Mouse (Mus musculus) kidney, postnatal 0 days (tissue): ENCODE data around the gene Wasf3. TPM values are rescaled to one million over a fixed set of nuclear protein-coding genes. Genes with fewer than 3 reads are reported as not detected.
"Not testable (repeated sequence)": the region's sequence is repeated elsewhere in the genome, so short reads cannot be mapped to it uniquely, and the experiment has no call there.

Source experiments
- ATAC-seq: fragments of 200-750 bp; cut with Nextera tagmentation; replicated peaks from 2 replicates; pipeline ENCODE4 v1.8.0; 2017; ENCODE audit warnings: low read depth, moderate number of reproducible peaks, moderate TSS enrichment, moderate library complexity; ENCODE audit not compliant: low FRiP score
- DNase-seq: peaks from one replicate; pipeline ENCODE4 v3.0.0-alpha.2; 2016; ENCODE audit warnings: low spot score
- H3K27ac ChIP-seq: fragments of 300-500 bp; sonication (generic); 2 replicates; pipeline ENCODE4 v1.5.1; 2014; ENCODE audit warnings: mild to moderate bottlenecking
- H3K27me3 ChIP-seq: fragments of 300-500 bp; sonication (generic); 2 replicates; pipeline ENCODE4 v1.6.1; 2014; ENCODE audit warnings: low read length, mixed read lengths; ENCODE audit not compliant: insufficient read depth
- H3K36me3 ChIP-seq: fragments of 300-500 bp; sonication (generic); 2 replicates; pipeline ENCODE4 v1.6.1; 2014; ENCODE audit warnings: low read length, mixed read lengths; ENCODE audit not compliant: insufficient read depth
- H3K4me1 ChIP-seq: fragments of 300-500 bp; sonication (generic); replicated peaks from 2 replicates; pipeline ENCODE4 v1.6.1; 2014; ENCODE audit warnings: antibody characterized with exemption, low read length, mixed read lengths; ENCODE audit not compliant: insufficient read depth
- H3K4me2 ChIP-seq: fragments of 300-500 bp; sonication (generic); 2 replicates; pipeline ENCODE4 v1.6.1; 2014; ENCODE audit warnings: mild to moderate bottlenecking, low read length, moderate library complexity, mixed read lengths
- H3K4me3 ChIP-seq: fragments of 300-500 bp; sonication (generic); replicated peaks from 2 replicates; pipeline ENCODE4 v1.5.1; 2014; ENCODE audit warnings: low read depth, low read length
- H3K9ac ChIP-seq: fragments of 300-500 bp; sonication (generic); 2 replicates; pipeline ENCODE4 v1.6.1; 2014; ENCODE audit warnings: low read depth, low read length
- H3K9me3 ChIP-seq: fragments of 300-500 bp; sonication (generic); replicated peaks from 2 replicates; pipeline ENCODE4 v1.6.1; 2016; ENCODE audit warnings: low read length, inconsistent platforms, mixed read lengths
- CTCF ChIP-seq: IDR thresholded peaks from 2 replicates; pipeline ENCODE4 v1.5.1; 2016; ENCODE audit warnings: antibody characterized with exemption, low read depth, mild to moderate bottlenecking, moderate library complexity
- WGBS: fragments of 180-500 bp; shearing (Covaris S2); extraction: QIAGEN DNeasy Blood & Tissue Kit; methylation state at CpG from one replicate; pipeline ENCODE4 v1.1.7; 2014; 5-methylcytosine and 5-hydroxymethylcytosine counted together
- polyA plus RNA-seq: library from polyadenylated mRNA; unstranded; fragments of >200 nt; fragmentation: Nextera tagmentation; extraction: Ambion mirVana; gene quantifications from 2 replicates; pipeline ENCODE4 v1.2.1, GENCODE M21; 2015

The Wasf3 gene
- polyA plus RNA-seq, 1 experiment from 2014 or later: 2.0 TPM

DNA sequence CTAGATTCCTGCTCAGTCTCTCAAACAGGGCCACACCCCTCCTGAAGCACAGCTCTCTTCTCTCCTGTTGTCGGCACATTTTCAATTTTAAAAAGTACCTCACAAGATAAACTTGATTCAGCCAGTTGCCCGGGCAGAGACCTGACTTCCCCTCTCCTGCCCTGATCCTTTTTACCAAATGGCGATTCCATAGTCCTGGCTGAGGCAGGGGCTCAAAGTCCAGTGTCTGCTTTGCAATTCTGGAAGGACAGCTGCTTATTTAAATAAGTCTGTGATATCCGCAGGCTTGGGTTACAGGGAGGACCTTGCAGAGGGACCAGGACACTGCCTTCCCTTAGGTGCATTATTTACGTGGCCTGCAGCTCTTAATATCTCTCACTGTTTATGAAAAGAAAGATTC, 86.5 kb downstream of the Wasf3 start:
- ATAC-seq (no peak), DNase-seq (no peak)
- Histone ChIP-seq H3K36me3 (no peaks in the 10 kb centered on the region), H3K27me3 (no peaks in the 10 kb centered on the region), H3K4me1 (no peaks in the 10 kb centered on the region), H3K4me2 (no peak overlapping the region), H3K27ac (no peak overlapping the region), H3K9ac (no peak overlapping the region), H3K4me3 (no peak overlapping the region), H3K9me3 (no peaks in the 10 kb centered on the region)
- TF ChIP-seq CTCF: no peak
- 66% methylated on average over 5 of the region's 5 CpGs for WGBS

DNA sequence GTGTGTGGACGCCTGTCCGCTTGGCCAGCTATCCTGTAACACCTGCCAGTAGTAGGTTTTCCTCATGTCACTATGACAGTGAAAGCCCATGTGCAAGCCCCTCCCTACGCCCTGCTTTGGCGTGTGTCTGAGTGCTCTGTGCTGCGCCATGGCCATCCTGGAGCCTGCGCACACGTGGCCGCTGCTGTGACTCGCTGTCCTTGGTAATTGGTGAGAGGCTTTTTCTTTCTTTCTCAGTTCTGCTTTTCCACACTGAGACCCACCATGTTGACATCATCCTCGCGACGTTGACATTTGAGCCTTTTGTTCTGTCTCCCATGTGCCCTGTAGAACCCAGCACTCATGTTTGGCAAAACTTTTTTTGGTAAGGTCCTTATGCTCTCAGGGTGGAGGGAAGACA, 87.0 kb downstream of the Wasf3 start:
- Histone ChIP-seq H3K4me1 (no peaks in the 10 kb centered on the region), H3K9ac (no peak overlapping the region), H3K27ac (no peak overlapping the region), H3K36me3 (no peaks in the 10 kb centered on the region), H3K4me2 (no peak overlapping the region), H3K9me3 (no peaks in the 10 kb centered on the region), H3K4me3 (no peak overlapping the region), H3K27me3 (no peaks in the 10 kb centered on the region)
- ATAC-seq (no peak), DNase-seq (no peak)
- WGBS: 91% methylated on average over 12 of the region's 12 CpGs
- TF ChIP-seq CTCF: no peak

GRCm38 (mm10) chr5:146479564-146479963, 94.8 kb downstream of the Wasf3 start:
- H3K4me2 ChIP-seq, ATAC-seq, H3K4me1 ChIP-seq, H3K9ac ChIP-seq, H3K4me3 ChIP-seq, DNase-seq, H3K27me3 ChIP-seq, H3K27ac ChIP-seq, H3K9me3 ChIP-seq, H3K36me3 ChIP-seq: not testable (repeated sequence)
- TF ChIP-seq CTCF: peak; percentile 68
- 8% methylated on average over 4 of the region's 4 CpGs for WGBS

DNA sequence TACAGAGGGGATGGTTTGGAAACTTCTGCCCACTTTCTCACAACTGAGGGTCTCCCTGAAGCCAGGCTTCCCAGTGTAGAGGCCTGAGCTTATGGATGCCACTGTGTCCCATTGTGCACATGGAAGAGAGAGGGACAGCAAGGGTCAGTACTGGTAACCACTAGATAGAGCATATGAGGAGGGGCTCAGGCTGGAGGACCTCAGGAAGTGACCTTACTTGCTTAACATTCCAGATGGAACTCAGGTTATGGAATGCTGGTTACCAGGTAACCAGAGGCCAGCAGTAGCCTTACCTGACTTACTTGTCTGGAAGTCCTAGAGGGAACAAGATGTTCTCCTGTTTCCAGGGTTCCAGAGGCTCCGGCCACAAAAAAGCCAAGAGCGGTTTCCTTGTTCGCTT, 96.9 kb downstream of the Wasf3 start, which contains the start of gene Gm6408:
Gm6408 (plus strand) TSS at position 301 of the 400 bp plus-strand sequence.
- not testable (repeated sequence) for H3K4me2 ChIP-seq, H3K4me3 ChIP-seq, H3K36me3 ChIP-seq, H3K9me3 ChIP-seq, H3K4me1 ChIP-seq, H3K27ac ChIP-seq, H3K27me3 ChIP-seq, H3K9ac ChIP-seq, DNase-seq, ATAC-seq
- WGBS: 80% methylated on average over 1 of the region's 3 CpGs

DNA sequence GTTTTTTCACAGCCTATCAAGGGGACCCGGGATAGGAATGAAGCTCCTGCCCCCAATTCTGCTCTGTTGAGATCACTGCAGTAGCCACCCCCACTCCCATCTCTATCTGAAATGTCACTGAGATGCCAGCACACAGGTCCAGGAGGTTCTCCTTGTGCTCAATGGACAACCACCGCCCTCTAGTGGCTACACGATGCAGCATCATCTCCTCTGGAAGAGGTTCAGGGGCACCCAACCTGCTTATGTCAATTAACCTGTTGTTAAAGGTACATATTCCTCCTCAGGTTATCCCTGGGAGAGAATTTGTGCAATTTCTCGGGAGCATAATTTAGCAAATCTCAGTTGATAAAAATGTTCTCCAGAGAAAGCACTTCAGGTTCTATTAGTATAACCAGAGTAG, 104.2 kb downstream of the Wasf3 start:
- not testable (repeated sequence) for DNase-seq, H3K9me3 ChIP-seq, H3K4me2 ChIP-seq, H3K4me3 ChIP-seq, H3K9ac ChIP-seq, ATAC-seq, H3K27ac ChIP-seq, H3K27me3 ChIP-seq, H3K36me3 ChIP-seq, H3K4me1 ChIP-seq
- peak; percentile 48 for TF ChIP-seq CTCF
- 8% methylated on average over 3 of the region's 4 CpGs for WGBS

GRCm38 (mm10) chr5:146491063-146491462, 106.3 kb downstream of the Wasf3 start, which contains the start of gene Gm6370:
TSS of gene Gm6370 (plus strand) at chr5:146491363.
- not testable (repeated sequence) for H3K9ac ChIP-seq, H3K36me3 ChIP-seq, H3K4me3 ChIP-seq, H3K27me3 ChIP-seq, H3K4me1 ChIP-seq, H3K4me2 ChIP-seq, DNase-seq, H3K9me3 ChIP-seq, ATAC-seq, H3K27ac ChIP-seq
- no CpG with 5 or more reads among the region's 5 CpGs for WGBS

DNA sequence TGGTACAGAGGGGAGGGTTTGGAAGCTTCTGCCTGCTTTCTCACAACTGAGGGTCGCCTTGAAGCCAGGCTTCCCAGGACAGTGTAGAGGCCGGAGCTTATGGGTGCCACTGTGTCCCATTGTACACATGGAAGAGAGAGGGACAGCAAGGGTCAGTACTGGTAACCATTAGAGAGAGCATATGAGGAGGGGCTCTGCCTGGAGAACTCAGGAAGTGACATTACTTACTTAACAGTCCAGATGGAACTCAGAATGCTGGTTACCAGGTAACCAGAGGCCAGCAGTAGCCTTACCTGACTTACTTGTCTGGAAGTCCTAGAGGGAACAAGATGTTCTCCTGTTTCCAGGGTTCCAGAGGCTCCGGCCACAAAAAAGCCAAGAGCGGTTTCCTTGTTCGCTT, 117.3 kb downstream of the Wasf3 start, which contains the start of gene 4930449I24Rik:
4930449I24Rik (plus strand) TSS at position 301 of the 400 bp plus-strand sequence.
- not testable (repeated sequence) for H3K4me1 ChIP-seq, DNase-seq, H3K36me3 ChIP-seq, H3K27me3 ChIP-seq, H3K9me3 ChIP-seq, H3K4me2 ChIP-seq, H3K27ac ChIP-seq, H3K4me3 ChIP-seq, ATAC-seq, H3K9ac ChIP-seq
- WGBS: no CpG with 5 or more reads among the region's 5 CpGs

DNA sequence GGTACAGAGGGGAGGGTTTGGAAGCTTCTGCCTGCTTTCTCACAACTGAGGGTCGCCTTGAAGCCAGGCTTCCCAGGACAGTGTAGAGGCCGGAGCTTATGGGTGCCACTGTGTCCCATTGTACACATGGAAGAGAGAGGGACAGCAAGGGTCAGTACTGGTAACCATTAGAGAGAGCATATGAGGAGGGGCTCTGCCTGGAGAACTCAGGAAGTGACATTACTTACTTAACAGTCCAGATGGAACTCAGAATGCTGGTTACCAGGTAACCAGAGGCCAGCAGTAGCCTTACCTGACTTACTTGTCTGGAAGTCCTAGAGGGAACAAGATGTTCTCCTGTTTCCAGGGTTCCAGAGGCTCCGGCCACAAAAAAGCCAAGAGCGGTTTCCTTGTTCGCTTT, 129.0 kb downstream of the Wasf3 start, which contains the start of gene Gm3402:
Gm3402 (plus strand) TSS at position 301 of the 400 bp plus-strand sequence.
- not testable (repeated sequence) for H3K27me3 ChIP-seq, H3K4me1 ChIP-seq, H3K36me3 ChIP-seq, H3K9ac ChIP-seq, H3K27ac ChIP-seq, H3K4me3 ChIP-seq, H3K9me3 ChIP-seq, H3K4me2 ChIP-seq, DNase-seq, ATAC-seq
- WGBS: no CpG with 5 or more reads among the region's 5 CpGs
